Mouse (Mus musculus): Measurements from ENCODE around the gene Cog1. TPM values are rescaled to one million over a fixed set of nuclear protein-coding genes. Genes with fewer than 3 reads are reported as not detected.

The Cog1 gene
- polyA plus RNA-seq, 1 experiment from 2014 or later, result 16.6 TPM

GRCm38 (mm10) chr11:113617132-113617911 is 31.6 kb upstream of the Cog1 start:
- Histone ChIP-seq H3K4me2 (no peak overlapping the region), H3K4me1 (peaks cover 24% of the 10 kb centered on the region), H3K36me3 (no peaks in the 10 kb centered on the region), H3K27ac (replicated peaks) (no peak overlapping the region), H3K9me3 (no peaks in the 10 kb centered on the region), H3K9ac (no peak overlapping the region), H3K4me3 (no peak overlapping the region), H3K27me3 (replicated peaks) (peaks cover 67% of the 10 kb centered on the region)
- 50% methylated on average over 14 of the region's 14 CpGs for WGBS
- no peak for ATAC-seq (ENCODE audit: extremely low read depth, insufficient number of reproducible peaks, low FRiP score, low TSS enrichment)

- Histone ChIP-seq H3K36me3 (no peaks in the 10 kb centered on the region), H3K4me1 (peaks cover 21% of the 10 kb centered on the region), H3K4me3 (peak overlapping the region; percentile 57), H3K4me2 (peak overlapping the region; percentile 97), H3K27me3 (replicated peaks) (peaks cover 67% of the 10 kb centered on the region), H3K9me3 (no peaks in the 10 kb centered on the region), H3K9ac (no peak overlapping the region; the same call in 1 of the 2 replicates), H3K27ac (replicated peaks) (no peak overlapping the region)
- ATAC-seq (ENCODE audit: extremely low read depth, insufficient number of reproducible peaks, low FRiP score, low TSS enrichment), result no peak
- 24% methylated on average over 4 of the region's 4 CpGs for WGBS
Measured at GRCm38 (mm10) chr11:113618303-113618671, 30.7 kb upstream of the Cog1 start.

GRCm38 (mm10) chr11:113618672-113619419 is 30.1 kb upstream of the Cog1 start, which contains the start of gene Sstr2:
Gene Sstr2 (plus strand): TSS chr11:113619342.
- Histone ChIP-seq H3K27ac (replicated peaks) (no peak within 1 kb of the TSS), H3K4me1 (peaks cover 21% of the 10 kb centered on the region), H3K36me3 (no peaks in the 10 kb centered on the region), H3K9me3 (no peaks in the 10 kb centered on the region), H3K4me3 (peak within 1 kb of the TSS; percentile 57), H3K9ac (peak within 1 kb of the TSS; percentile 80), H3K27me3 (replicated peaks) (peaks cover 63% of the 10 kb centered on the region), H3K4me2 (peak within 1 kb of the TSS; percentile 97)
- ATAC-seq (ENCODE audit: extremely low read depth, insufficient number of reproducible peaks, low FRiP score, low TSS enrichment), result no peak; the same call in 1 of the 2 replicates
- WGBS, result 2% methylated on average over 54 of the region's 54 CpGs

- peak overlapping the region; percentile 80 for H3K9ac ChIP-seq
- H3K36me3 ChIP-seq, result no peaks in the 10 kb centered on the region
- no peak for ATAC-seq (ENCODE audit: extremely low read depth, insufficient number of reproducible peaks, low FRiP score, low TSS enrichment)
- H3K4me3 ChIP-seq, result peak overlapping the region; percentile 57
- H3K4me1 ChIP-seq, result peaks cover 21% of the 10 kb centered on the region
- H3K4me2 ChIP-seq, result peak overlapping the region; percentile 97
- no peak overlapping the region for H3K27ac ChIP-seq (replicated peaks)
- no peaks in the 10 kb centered on the region for H3K9me3 ChIP-seq
- H3K27me3 ChIP-seq (replicated peaks), result peaks cover 59% of the 10 kb centered on the region
- whole genome bisulfite sequencing, result 5% methylated on average over 31 of the region's 31 CpGs
Measured at GRCm38 (mm10) chr11:113619420-113620080, 29.4 kb upstream of the Cog1 start.

- Histone ChIP-seq H3K9me3 (no peaks in the 10 kb centered on the region), H3K4me2 (no peak overlapping the region), H3K27me3 (replicated peaks) (peaks cover 50% of the 10 kb centered on the region), H3K4me3 (no peak overlapping the region), H3K4me1 (peaks cover 21% of the 10 kb centered on the region), H3K36me3 (no peaks in the 10 kb centered on the region), H3K27ac (replicated peaks) (no peak overlapping the region), H3K9ac (no peak overlapping the region)
- WGBS, result 71% methylated on average over 2 of the region's 2 CpGs
- ATAC-seq (ENCODE audit: extremely low read depth, insufficient number of reproducible peaks, low FRiP score, low TSS enrichment), result no peak
Measured at GRCm38 (mm10) chr11:113621001-113621400, 28.0 kb upstream of the Cog1 start.

GRCm38 (mm10) chr11:113622028-113622427 is 26.9 kb upstream of the Cog1 start:
- Histone ChIP-seq H3K9ac (no peak overlapping the region), H3K4me3 (no peak overlapping the region), H3K4me2 (no peak overlapping the region), H3K9me3 (no peaks in the 10 kb centered on the region), H3K36me3 (no peaks in the 10 kb centered on the region), H3K27me3 (replicated peaks) (peaks cover 49% of the 10 kb centered on the region), H3K4me1 (peaks cover 21% of the 10 kb centered on the region), H3K27ac (replicated peaks) (no peak overlapping the region)
- ATAC-seq (ENCODE audit: extremely low read depth, insufficient number of reproducible peaks, low FRiP score, low TSS enrichment), result no peak
- 73% methylated on average over 4 of the region's 4 CpGs for WGBS

GRCm38 (mm10) chr11:113625437-113625836 is 23.5 kb upstream of the Cog1 start:
- 92% methylated on average over 18 of the region's 18 CpGs for WGBS
- no peak for ATAC-seq (ENCODE audit: extremely low read depth, insufficient number of reproducible peaks, low FRiP score, low TSS enrichment)
- Histone ChIP-seq H3K4me1 (no peaks in the 10 kb centered on the region), H3K9ac (no peak overlapping the region), H3K9me3 (no peaks in the 10 kb centered on the region), H3K27me3 (replicated peaks) (peaks cover 22% of the 10 kb centered on the region), H3K4me2 (no peak overlapping the region), H3K27ac (replicated peaks) (no peak overlapping the region), H3K4me3 (no peak overlapping the region), H3K36me3 (no peaks in the 10 kb centered on the region)

- WGBS, result 49% methylated on average over 4 of the region's 4 CpGs
- no peak overlapping the region for H3K4me2 ChIP-seq
- no peak overlapping the region for H3K4me3 ChIP-seq
- H3K9ac ChIP-seq, result no peak overlapping the region
- peaks cover 5% of the 10 kb centered on the region; the same call in 1 of the 2 replicates for H3K27me3 ChIP-seq (replicated peaks)
- no peaks in the 10 kb centered on the region for H3K9me3 ChIP-seq
- no peaks in the 10 kb centered on the region for H3K36me3 ChIP-seq
- H3K27ac ChIP-seq (replicated peaks), result no peak overlapping the region
- H3K4me1 ChIP-seq, result no peaks in the 10 kb centered on the region
- ATAC-seq (ENCODE audit: extremely low read depth, insufficient number of reproducible peaks, low FRiP score, low TSS enrichment), result no peak
Measured at GRCm38 (mm10) chr11:113627785-113628184, 21.2 kb upstream of the Cog1 start.

GRCm38 (mm10) chr11:113630642-113631041 is 18.3 kb upstream of the Cog1 start:
- no peak overlapping the region for H3K9ac ChIP-seq
- H3K36me3 ChIP-seq, result no peaks in the 10 kb centered on the region
- H3K27me3 ChIP-seq (replicated peaks), result peaks cover 5% of the 10 kb centered on the region; the same call in 1 of the 2 replicates
- no peak overlapping the region for H3K4me3 ChIP-seq
- WGBS, result 57% methylated on average over 7 of the region's 7 CpGs
- no peaks in the 10 kb centered on the region for H3K9me3 ChIP-seq
- H3K4me2 ChIP-seq, result no peak overlapping the region
- H3K4me1 ChIP-seq, result no peaks in the 10 kb centered on the region
- no peak for ATAC-seq (ENCODE audit: extremely low read depth, insufficient number of reproducible peaks, low FRiP score, low TSS enrichment)
- H3K27ac ChIP-seq (replicated peaks), result no peak overlapping the region

GRCm38 (mm10) chr11:113631302-113631701 is 17.7 kb upstream of the Cog1 start:
- WGBS, result 69% methylated on average over 8 of the region's 8 CpGs
- no peak overlapping the region for H3K4me3 ChIP-seq
- H3K4me1 ChIP-seq, result no peaks in the 10 kb centered on the region
- H3K4me2 ChIP-seq, result no peak overlapping the region
- no peaks in the 10 kb centered on the region for H3K36me3 ChIP-seq
- no peak overlapping the region for H3K27ac ChIP-seq (replicated peaks)
- H3K9me3 ChIP-seq, result no peaks in the 10 kb centered on the region
- H3K9ac ChIP-seq, result no peak overlapping the region
- ATAC-seq (ENCODE audit: extremely low read depth, insufficient number of reproducible peaks, low FRiP score, low TSS enrichment), result no peak
- peaks cover 5% of the 10 kb centered on the region; the same call in 1 of the 2 replicates for H3K27me3 ChIP-seq (replicated peaks)

GRCm38 (mm10) chr11:113631862-113632261 is 17.1 kb upstream of the Cog1 start:
- H3K4me3 ChIP-seq, result no peak overlapping the region
- 73% methylated on average over 8 of the region's 8 CpGs for WGBS
- no peaks in the 10 kb centered on the region for H3K4me1 ChIP-seq
- H3K27me3 ChIP-seq (replicated peaks), result peaks cover 5% of the 10 kb centered on the region; the same call in 1 of the 2 replicates
- no peak overlapping the region for H3K4me2 ChIP-seq
- no peak overlapping the region for H3K9ac ChIP-seq
- no peak for ATAC-seq (ENCODE audit: extremely low read depth, insufficient number of reproducible peaks, low FRiP score, low TSS enrichment)
- H3K36me3 ChIP-seq, result no peaks in the 10 kb centered on the region
- H3K9me3 ChIP-seq, result no peaks in the 10 kb centered on the region
- H3K27ac ChIP-seq (replicated peaks), result no peak overlapping the region
